Mouse (Mus musculus) limb, embryonic 15.5 days (tissue): ENCODE data around the gene Hid1. TPM values are rescaled to one million over a fixed set of nuclear protein-coding genes. Genes with fewer than 3 reads are reported as not detected.

ENCODE experiments used
- ATAC-seq: fragments of 200-750 bp; cut with Nextera tagmentation; 2 replicates; pipeline ENCODE4 v1.8.0; 2017; ENCODE audit warnings: low read depth, moderate TSS enrichment; ENCODE audit not compliant: insufficient number of reproducible peaks, low FRiP score, low TSS enrichment
- H3K27ac ChIP-seq: fragments of 300-500 bp; sonication (generic); 2 replicates; pipeline ENCODE4 v1.5.1; 2015; ENCODE audit warnings: moderate library complexity, mild to moderate bottlenecking, inconsistent platforms
- H3K27me3 ChIP-seq: fragments of 300-500 bp; sonication (generic); 2 replicates; pipeline ENCODE4 v1.6.1; 2015; ENCODE audit warnings: inconsistent platforms
- H3K36me3 ChIP-seq: fragments of 300-500 bp; sonication (generic); 2 replicates; pipeline ENCODE4 v1.6.1; 2015; ENCODE audit warnings: inconsistent platforms
- H3K4me1 ChIP-seq: fragments of 300-500 bp; sonication (generic); 2 replicates; pipeline ENCODE4 v1.6.1; 2015; ENCODE audit warnings: inconsistent platforms
- H3K4me2 ChIP-seq: fragments of 300-500 bp; sonication (generic); 2 replicates; pipeline ENCODE4 v1.6.1; 2015; ENCODE audit warnings: mild to moderate bottlenecking, inconsistent platforms
- H3K4me3 ChIP-seq: fragments of 300-500 bp; sonication (generic); 2 replicates; pipeline ENCODE4 v1.5.1; 2015; ENCODE audit warnings: mild to moderate bottlenecking, inconsistent platforms
- H3K9ac ChIP-seq: fragments of 300-500 bp; sonication (generic); 2 replicates; pipeline ENCODE4 v1.6.1; 2015; ENCODE audit warnings: inconsistent platforms
- H3K9me3 ChIP-seq: fragments of 300-500 bp; sonication (generic); 2 replicates; pipeline ENCODE4 v1.6.1; 2016; ENCODE audit warnings: inconsistent platforms
- WGBS: fragments of 180-500 bp; shearing (Covaris S2); methylation state at CpG from one replicate; pipeline ENCODE4 v1.1.7; 2015; 5-methylcytosine and 5-hydroxymethylcytosine counted together
- polyA plus RNA-seq: library from polyadenylated mRNA; unstranded; fragments of >200 nt; fragmentation: Nextera tagmentation; extraction: Ambion mirVana; gene quantifications from 2 replicates; pipeline ENCODE4 v1.2.1, GENCODE M21; 2015

Hid1 gene
- polyA plus RNA-seq, 1 experiment from 2014 or later = 3.9 TPM

- no peak overlapping the region for H3K27ac ChIP-seq
- H3K9ac ChIP-seq = no peak overlapping the region
- peaks cover 8% of the 10 kb centered on the region for H3K4me1 ChIP-seq
- no peak for ATAC-seq
- no peak overlapping the region for H3K4me3 ChIP-seq
- WGBS = 77% methylated on average over 4 of the region's 4 CpGs
- H3K27me3 ChIP-seq = peaks cover 42% of the 10 kb centered on the region
- H3K4me2 ChIP-seq = no peak overlapping the region
- H3K9me3 ChIP-seq = no peaks in the 10 kb centered on the region
- H3K36me3 ChIP-seq = no peaks in the 10 kb centered on the region
Measured at GRCm38 (mm10) chr11:115300745-115301144, 66.8 kb downstream of the Hid1 start.

DNA sequence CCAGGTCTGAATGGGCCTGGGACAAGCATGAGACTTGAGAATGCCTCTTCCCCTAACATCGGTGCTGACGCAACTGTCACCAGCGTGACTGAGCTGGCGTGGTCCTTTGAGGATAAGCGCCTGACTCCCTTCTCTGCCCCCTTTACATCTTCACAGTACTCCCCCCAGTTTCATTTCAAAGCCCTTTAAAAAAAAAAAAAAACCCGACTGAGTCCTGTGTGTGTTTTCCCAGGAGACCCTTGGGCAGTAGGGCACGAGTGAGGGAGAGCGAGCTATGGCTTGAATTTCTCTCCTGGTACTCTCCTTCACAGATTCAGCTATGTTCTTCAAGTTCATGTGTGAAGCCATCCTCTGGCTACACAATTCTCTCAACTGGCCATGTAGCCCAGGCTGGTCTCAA lies 69.4 kb downstream of the Hid1 start:
- no peak for ATAC-seq
- H3K27me3 ChIP-seq = peaks cover 44% of the 10 kb centered on the region
- H3K27ac ChIP-seq = no peak overlapping the region
- 61% methylated on average over 8 of the region's 8 CpGs for WGBS
- H3K9me3 ChIP-seq = no peaks in the 10 kb centered on the region
- H3K4me2 ChIP-seq = no peak overlapping the region
- H3K9ac ChIP-seq = no peak overlapping the region
- H3K36me3 ChIP-seq = no peaks in the 10 kb centered on the region
- no peak overlapping the region for H3K4me3 ChIP-seq
- H3K4me1 ChIP-seq = peaks cover 8% of the 10 kb centered on the region

Other genes starting within 250 kb of the Hid1 start
- 0.46 and 0.65 TPM in 2 replicates for gene Cd300lf, start 233.8 kb downstream of the Hid1 start, polyA plus RNA-seq
- 41.8 and 43.9 TPM in 2 replicates for gene Slc9a3r1, start 204.4 kb downstream of the Hid1 start, polyA plus RNA-seq
- gene Tmem104, start 180.3 kb downstream of the Hid1 start, polyA plus RNA-seq = 15.8 and 15.9 TPM in 2 replicates
- gene Nat9, start 179.9 kb downstream of the Hid1 start, polyA plus RNA-seq = 23.6 and 27.3 TPM in 2 replicates
- gene Grin2c, start 100.5 kb downstream of the Hid1 start, polyA plus RNA-seq = 0.05 TPM in 1 of 2 replicates, not detected in the other
- gene Fdxr, start 90.7 kb downstream of the Hid1 start, polyA plus RNA-seq = 15.2 and 16.6 TPM in 2 replicates
- 0.16 and 0.24 TPM in 2 replicates for gene Fads6, start 70.1 kb downstream of the Hid1 start, polyA plus RNA-seq
- 0.31 TPM in 1 of 2 replicates, not detected in the other for gene Otop2, start 60.6 kb downstream of the Hid1 start, polyA plus RNA-seq
- gene Ush1g, start 45.7 kb downstream of the Hid1 start, polyA plus RNA-seq = 0.04 TPM in 1 of 2 replicates, not detected in the other
- 0.10 and 0.11 TPM in 2 replicates for gene Otop3, start 33.0 kb downstream of the Hid1 start, polyA plus RNA-seq
- gene Cdr2l, start 14.2 kb upstream of the Hid1 start, polyA plus RNA-seq = 9.2 and 10.8 TPM in 2 replicates
- gene Mrpl58, start 36.0 kb upstream of the Hid1 start, polyA plus RNA-seq = 141 and 142 TPM in 2 replicates
- 766 and 816 TPM in 2 replicates for gene Atp5h, start 52.2 kb upstream of the Hid1 start, polyA plus RNA-seq
- gene Kctd2, start 52.4 kb upstream of the Hid1 start, polyA plus RNA-seq = 9.9 and 15.1 TPM in 2 replicates
- gene Trim80, start 72.8 kb upstream of the Hid1 start, polyA plus RNA-seq = not detected in 2 replicates
- gene Slc16a5, start 94.7 kb upstream of the Hid1 start, polyA plus RNA-seq = not detected in 2 replicates
- gene Armc7, start 107.9 kb upstream of the Hid1 start, polyA plus RNA-seq = 7.2 and 7.8 TPM in 2 replicates
- gene Nt5c, start 124.1 kb upstream of the Hid1 start, polyA plus RNA-seq = 81.6 and 82.1 TPM in 2 replicates
- 495 and 589 TPM in 2 replicates for gene Jpt1, start 146.6 kb upstream of the Hid1 start, polyA plus RNA-seq
- gene Sumo2, start 168.5 kb upstream of the Hid1 start, polyA plus RNA-seq = 765 and 837 TPM in 2 replicates
- 140 and 146 TPM in 2 replicates for gene Nup85, start 196.7 kb upstream of the Hid1 start, polyA plus RNA-seq
- 88.2 and 90.9 TPM in 2 replicates for gene Mrps7, start 236.2 kb upstream of the Hid1 start, polyA plus RNA-seq
- 17.5 and 18.0 TPM in 2 replicates for gene Gga3, start 236.3 kb upstream of the Hid1 start, polyA plus RNA-seq
- 27.6 and 29.1 TPM in 2 replicates for gene Mif4gd, start 245.2 kb upstream of the Hid1 start, polyA plus RNA-seq